Mouse (Mus musculus): ENCODE measurements around the gene Actl10. TPM values are rescaled to one million over a fixed set of nuclear protein-coding genes. Genes with fewer than 3 reads are reported as not detected.

Gene Actl10
- polyA plus RNA-seq, 1 experiment from 2014 or later: 0.09 TPM

GRCm38 (mm10) chr2:154569071-154569748 is 17.6 kb downstream of the Actl10 start:
- Histone ChIP-seq H3K4me1 (peaks cover 39% of the 10 kb centered on the region), H3K4me3 (peak overlapping the region; percentile 84), H3K9me3 (no peaks in the 10 kb centered on the region), H3K36me3 (no peaks in the 10 kb centered on the region; the same call in 1 of the 2 replicates), H3K9ac (peak overlapping the region; percentile 87), H3K4me2 (peak overlapping the region; percentile 90), H3K27ac (replicated peaks) (peak overlapping the region; percentile 77), H3K27me3 (replicated peaks) (no peaks in the 10 kb centered on the region)
- peak; percentile 76 for ATAC-seq (ENCODE audit: extremely low read depth, insufficient number of reproducible peaks, low FRiP score, low TSS enrichment)
- WGBS: 0% methylated on average over 63 of the region's 70 CpGs

GRCm38 (mm10) chr2:154569836-154570286 is 18.3 kb downstream of the Actl10 start, which contains the start of gene E2f1:
E2f1 (minus strand) TSS chr2:154569892.
- ATAC-seq (ENCODE audit: extremely low read depth, insufficient number of reproducible peaks, low FRiP score, low TSS enrichment): peak; percentile 96
- no peaks in the 10 kb centered on the region for H3K36me3 ChIP-seq
- no peaks in the 10 kb centered on the region for H3K27me3 ChIP-seq (replicated peaks)
- no peaks in the 10 kb centered on the region for H3K9me3 ChIP-seq
- peak within 1 kb of the TSS; percentile 87 for H3K9ac ChIP-seq
- H3K4me2 ChIP-seq: peak within 1 kb of the TSS; percentile 90
- H3K4me3 ChIP-seq: peak within 1 kb of the TSS; percentile 84
- WGBS: under 1% methylated on average over 38 of the region's 44 CpGs
- H3K4me1 ChIP-seq: peaks cover 39% of the 10 kb centered on the region
- peak within 1 kb of the TSS; percentile 77 for H3K27ac ChIP-seq (replicated peaks)

GRCm38 (mm10) chr2:154570666-154571065 is 19.1 kb downstream of the Actl10 start:
- H3K36me3 ChIP-seq: no peaks in the 10 kb centered on the region
- 63% methylated on average over 4 of the region's 4 CpGs for WGBS
- peak overlapping the region; percentile 79; the same call in 1 of the 2 replicates for H3K9ac ChIP-seq
- no peak overlapping the region for H3K4me3 ChIP-seq
- peak overlapping the region; percentile 90 for H3K4me2 ChIP-seq
- peaks cover 38% of the 10 kb centered on the region for H3K4me1 ChIP-seq
- H3K27me3 ChIP-seq (replicated peaks): no peaks in the 10 kb centered on the region
- peak overlapping the region; percentile 41; the same call in 1 of the 2 replicates for H3K27ac ChIP-seq (replicated peaks)
- no peak for ATAC-seq (ENCODE audit: extremely low read depth, insufficient number of reproducible peaks, low FRiP score, low TSS enrichment)
- H3K9me3 ChIP-seq: no peaks in the 10 kb centered on the region

GRCm38 (mm10) chr2:154571266-154571665 is 19.7 kb downstream of the Actl10 start:
- H3K4me1 ChIP-seq: peaks cover 35% of the 10 kb centered on the region
- H3K9me3 ChIP-seq: no peaks in the 10 kb centered on the region
- no peaks in the 10 kb centered on the region for H3K27me3 ChIP-seq (replicated peaks)
- no peak for ATAC-seq (ENCODE audit: extremely low read depth, insufficient number of reproducible peaks, low FRiP score, low TSS enrichment)
- no peak overlapping the region for H3K9ac ChIP-seq
- WGBS: 76% methylated on average over 4 of the region's 4 CpGs
- no peak overlapping the region for H3K4me3 ChIP-seq
- no peak overlapping the region for H3K4me2 ChIP-seq
- H3K27ac ChIP-seq (replicated peaks): no peak overlapping the region
- no peaks in the 10 kb centered on the region for H3K36me3 ChIP-seq

GRCm38 (mm10) chr2:154571976-154572375 is 20.4 kb downstream of the Actl10 start:
- Histone ChIP-seq H3K27ac (replicated peaks) (no peak overlapping the region), H3K4me1 (peaks cover 32% of the 10 kb centered on the region), H3K4me2 (no peak overlapping the region), H3K9me3 (no peaks in the 10 kb centered on the region), H3K4me3 (no peak overlapping the region), H3K27me3 (replicated peaks) (no peaks in the 10 kb centered on the region), H3K36me3 (no peaks in the 10 kb centered on the region), H3K9ac (no peak overlapping the region)
- ATAC-seq (ENCODE audit: extremely low read depth, insufficient number of reproducible peaks, low FRiP score, low TSS enrichment): no peak
- WGBS: 73% methylated on average over 8 of the region's 8 CpGs

- Histone ChIP-seq H3K9ac (no peak overlapping the region), H3K4me1 (peaks cover 29% of the 10 kb centered on the region), H3K9me3 (no peaks in the 10 kb centered on the region), H3K4me2 (no peak overlapping the region), H3K4me3 (no peak overlapping the region), H3K27me3 (replicated peaks) (no peaks in the 10 kb centered on the region), H3K36me3 (no peaks in the 10 kb centered on the region), H3K27ac (replicated peaks) (no peak overlapping the region)
- WGBS: 70% methylated on average over 3 of the region's 3 CpGs
- no peak for ATAC-seq (ENCODE audit: extremely low read depth, insufficient number of reproducible peaks, low FRiP score, low TSS enrichment)
Measured at GRCm38 (mm10) chr2:154572996-154573395, 21.4 kb downstream of the Actl10 start.

GRCm38 (mm10) chr2:154574271-154574670 is 22.7 kb downstream of the Actl10 start:
- WGBS: 75% methylated on average over 7 of the region's 7 CpGs
- no peak for ATAC-seq (ENCODE audit: extremely low read depth, insufficient number of reproducible peaks, low FRiP score, low TSS enrichment)
- Histone ChIP-seq H3K4me1 (peaks cover 18% of the 10 kb centered on the region), H3K9ac (no peak overlapping the region), H3K27ac (replicated peaks) (no peak overlapping the region), H3K9me3 (no peaks in the 10 kb centered on the region), H3K27me3 (replicated peaks) (no peaks in the 10 kb centered on the region), H3K4me3 (no peak overlapping the region), H3K36me3 (no peaks in the 10 kb centered on the region), H3K4me2 (no peak overlapping the region)

GRCm38 (mm10) chr2:154576876-154577743 is 25.5 kb downstream of the Actl10 start:
- Histone ChIP-seq H3K4me1 (peaks cover 18% of the 10 kb centered on the region), H3K4me3 (no peak overlapping the region), H3K36me3 (no peaks in the 10 kb centered on the region), H3K27me3 (replicated peaks) (no peaks in the 10 kb centered on the region), H3K27ac (replicated peaks) (no peak overlapping the region), H3K9me3 (no peaks in the 10 kb centered on the region), H3K9ac (peak overlapping the region; percentile 52; the same call in 1 of the 2 replicates), H3K4me2 (no peak overlapping the region)
- 59% methylated on average over 12 of the region's 12 CpGs for WGBS
- no peak for ATAC-seq (ENCODE audit: extremely low read depth, insufficient number of reproducible peaks, low FRiP score, low TSS enrichment)

GRCm38 (mm10) chr2:154577744-154578067 is 26.1 kb downstream of the Actl10 start:
- H3K4me3 ChIP-seq: no peak overlapping the region
- H3K9ac ChIP-seq: 0 out of 2 replicates have a peak overlapping the region, but pooled peaks have one; percentile 52
- no peak overlapping the region for H3K27ac ChIP-seq (replicated peaks)
- H3K27me3 ChIP-seq (replicated peaks): no peaks in the 10 kb centered on the region
- H3K36me3 ChIP-seq: no peaks in the 10 kb centered on the region
- H3K9me3 ChIP-seq: no peaks in the 10 kb centered on the region
- ATAC-seq (ENCODE audit: extremely low read depth, insufficient number of reproducible peaks, low FRiP score, low TSS enrichment): no peak
- WGBS: 81% methylated on average over 5 of the region's 6 CpGs
- H3K4me1 ChIP-seq: peaks cover 18% of the 10 kb centered on the region
- H3K4me2 ChIP-seq: no peak overlapping the region

GRCm38 (mm10) chr2:154580586-154580985 is 29.0 kb downstream of the Actl10 start:
- 62% methylated on average over 8 of the region's 8 CpGs for WGBS
- no peak for ATAC-seq (ENCODE audit: extremely low read depth, insufficient number of reproducible peaks, low FRiP score, low TSS enrichment)
- peak overlapping the region; percentile 65 for H3K27ac ChIP-seq (replicated peaks)

GRCm38 (mm10) chr2:154581421-154581820 is 29.8 kb downstream of the Actl10 start:
- Histone ChIP-seq H3K4me3 (no peak overlapping the region), H3K4me2 (no peak overlapping the region), H3K36me3 (peaks cover 2% of the 10 kb centered on the region), H3K27ac (replicated peaks) (no peak overlapping the region), H3K9ac (no peak overlapping the region), H3K4me1 (peaks cover 33% of the 10 kb centered on the region), H3K27me3 (replicated peaks) (no peaks in the 10 kb centered on the region; the same call in 1 of the 2 replicates), H3K9me3 (0 out of 2 replicates have a peak, but pooled peaks cover under 1% of the 10 kb centered on the region)
- 88% methylated on average over 1 of the region's 1 CpGs for WGBS
- ATAC-seq (ENCODE audit: extremely low read depth, insufficient number of reproducible peaks, low FRiP score, low TSS enrichment): no peak

More at GRCm38 (mm10) chr2:154580586-154580985, 29.0 kb downstream of the Actl10 start:
- Histone ChIP-seq H3K4me3 (no peak overlapping the region), H3K4me2 (no peak overlapping the region), H3K36me3 (no peaks in the 10 kb centered on the region), H3K27me3 (replicated peaks) (no peaks in the 10 kb centered on the region; the same call in 1 of the 2 replicates), H3K9me3 (no peaks in the 10 kb centered on the region), H3K9ac (no peak overlapping the region; the same call in 1 of the 2 replicates), H3K4me1 (peaks cover 33% of the 10 kb centered on the region)

Data from heart, embryonic 13.5 days (tissue).